Mouse (Mus musculus) forebrain, embryonic 11.5 days (tissue): ENCODE measurements at regions not wholly inside any gene's neighbourhood (a gene's known extent, or its start where the extent isn't known, plus 50 kb on each side); places are given as distances from the start of the nearest gene placed in this dataset.

Source experiments
- ATAC-seq: fragments of 200-750 bp; cut with Nextera tagmentation; replicated peaks from 2 replicates; pipeline ENCODE4 v1.8.0; 2017; ENCODE audit warnings: moderate TSS enrichment; ENCODE audit not compliant: low FRiP score
- DNase-seq: peaks from one replicate; pipeline ENCODE4 v3.0.0-alpha.2; 2017; ENCODE audit warnings: low spot score
- H3K27ac ChIP-seq: fragments of 300-500 bp; sonication (generic); 2 replicates; pipeline ENCODE4 v1.5.1; 2014; ENCODE audit warnings: low read depth, low read length
- H3K27me3 ChIP-seq: fragments of 300-500 bp; sonication (generic); 2 replicates; pipeline ENCODE4 v1.6.1; 2014; ENCODE audit warnings: mild to moderate bottlenecking, low read length, mixed read lengths; ENCODE audit not compliant: control insufficient read depth, insufficient read depth
- H3K36me3 ChIP-seq: fragments of 300-500 bp; sonication (generic); 2 replicates; pipeline ENCODE4 v1.6.1; 2014; ENCODE audit warnings: mild to moderate bottlenecking, low read length, moderate library complexity, mixed read lengths; ENCODE audit not compliant: control insufficient read depth, insufficient read depth
- H3K4me1 ChIP-seq: fragments of 300-500 bp; sonication (generic); replicated peaks from 2 replicates; pipeline ENCODE4 v1.6.1; 2014; ENCODE audit warnings: low read length, mixed read lengths; ENCODE audit not compliant: control insufficient read depth, insufficient read depth
- H3K4me2 ChIP-seq: fragments of 300-500 bp; sonication (generic); 2 replicates; pipeline ENCODE4 v1.6.1; 2014; ENCODE audit warnings: low read depth, mild to moderate bottlenecking, low read length, moderate library complexity, mixed read lengths; ENCODE audit not compliant: severe bottlenecking
- H3K4me3 ChIP-seq: fragments of 300-500 bp; sonication (generic); 2 replicates; pipeline ENCODE4 v1.5.1; 2014; ENCODE audit warnings: low read depth, low read length
- H3K9ac ChIP-seq: fragments of 300-500 bp; sonication (generic); 2 replicates; pipeline ENCODE4 v1.6.1; 2014; ENCODE audit warnings: low read length
- H3K9me3 ChIP-seq: fragments of 300-500 bp; sonication (generic); 2 replicates; pipeline ENCODE4 v1.6.1; 2016; ENCODE audit warnings: low read length, mixed read lengths; ENCODE audit not compliant: control insufficient read depth
- WGBS: fragments of 180-500 bp; shearing (Covaris S2); extraction: QIAGEN DNeasy Blood & Tissue Kit; methylation state at CpG from one replicate; pipeline ENCODE4 v1.1.7; 2014; 5-methylcytosine and 5-hydroxymethylcytosine counted together

DNA sequence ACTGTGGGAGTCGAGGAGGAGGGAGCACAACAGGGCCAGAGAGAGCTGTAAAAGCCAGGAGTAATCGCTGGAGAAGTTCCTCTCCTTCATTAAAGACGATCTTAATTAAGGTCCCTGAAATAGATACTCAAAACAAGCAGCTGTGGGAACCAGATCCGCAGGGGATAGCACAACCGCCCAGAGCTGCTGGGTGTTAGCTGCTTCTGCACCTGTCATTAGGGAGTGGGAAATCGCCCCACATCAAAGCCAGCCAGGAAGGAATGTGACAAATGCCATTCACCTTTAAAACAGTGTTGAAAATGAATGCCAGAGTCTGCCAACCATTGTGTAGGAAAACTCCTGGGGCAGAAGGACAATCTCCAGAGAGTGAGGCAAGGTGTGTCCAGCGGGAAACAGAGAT, 112.5 kb downstream of the Cyp26b1 start:
- H3K4me1 ChIP-seq = no peaks in the 10 kb centered on the region
- no peak overlapping the region for H3K4me3 ChIP-seq
- DNase-seq (no peak), ATAC-seq (no peak)
- H3K9ac ChIP-seq = no peak overlapping the region
- H3K27me3 ChIP-seq = no peaks in the 10 kb centered on the region
- no peaks in the 10 kb centered on the region for H3K9me3 ChIP-seq
- 45% methylated on average over 7 of the region's 7 CpGs for WGBS
- H3K36me3 ChIP-seq = no peaks in the 10 kb centered on the region
- H3K27ac ChIP-seq = no peak overlapping the region
- H3K4me2 ChIP-seq = no peak overlapping the region

DNA sequence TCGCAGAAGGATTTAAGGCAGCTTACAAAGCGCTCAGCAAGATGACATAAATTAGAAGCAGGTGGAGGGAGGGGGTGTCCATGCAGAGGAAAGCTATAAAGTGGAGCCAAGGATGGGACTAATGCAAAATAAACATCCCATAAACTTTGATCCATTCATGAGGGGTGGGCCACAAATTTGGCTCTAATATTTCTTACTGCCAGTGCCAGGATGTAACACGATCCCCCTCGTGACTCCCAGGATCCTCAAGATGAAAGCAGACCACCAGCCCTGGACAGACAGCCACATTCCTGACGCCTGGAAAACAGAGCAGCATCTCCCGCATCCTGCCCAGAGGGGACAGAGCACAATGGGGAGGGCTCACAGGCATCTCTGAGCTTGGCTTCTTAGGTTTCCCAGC, 116.6 kb downstream of the Cyp26b1 start:
- Histone ChIP-seq H3K27me3 (no peaks in the 10 kb centered on the region), H3K4me3 (no peak overlapping the region), H3K9me3 (no peaks in the 10 kb centered on the region), H3K9ac (no peak overlapping the region), H3K27ac (no peak overlapping the region), H3K4me1 (no peaks in the 10 kb centered on the region), H3K4me2 (no peak overlapping the region), H3K36me3 (no peaks in the 10 kb centered on the region)
- ATAC-seq (no peak), DNase-seq (no peak)
- 53% methylated on average over 6 of the region's 6 CpGs for WGBS

DNA sequence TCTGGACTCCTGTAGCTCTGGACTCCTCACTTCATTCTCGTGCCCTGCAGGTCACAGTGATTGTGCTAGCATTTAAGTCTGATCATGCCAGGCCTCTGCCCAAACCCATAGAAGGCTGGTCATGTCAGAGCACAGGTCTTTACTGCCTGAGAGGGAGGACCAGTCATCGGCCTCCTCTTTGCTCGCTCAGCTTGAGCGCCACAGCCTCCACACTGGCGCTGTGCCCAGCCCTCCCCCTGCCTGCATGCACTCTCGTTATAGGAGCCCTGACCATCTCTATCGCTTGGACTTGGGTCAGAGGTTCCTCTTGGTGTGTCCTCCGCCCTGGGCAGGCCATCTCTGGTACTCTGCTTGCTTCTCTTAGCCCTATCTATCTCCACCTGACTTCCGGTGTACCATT, 117.2 kb downstream of the Cyp26b1 start:
- no peak for DNase-seq
- no peaks in the 10 kb centered on the region for H3K36me3 ChIP-seq

DNA sequence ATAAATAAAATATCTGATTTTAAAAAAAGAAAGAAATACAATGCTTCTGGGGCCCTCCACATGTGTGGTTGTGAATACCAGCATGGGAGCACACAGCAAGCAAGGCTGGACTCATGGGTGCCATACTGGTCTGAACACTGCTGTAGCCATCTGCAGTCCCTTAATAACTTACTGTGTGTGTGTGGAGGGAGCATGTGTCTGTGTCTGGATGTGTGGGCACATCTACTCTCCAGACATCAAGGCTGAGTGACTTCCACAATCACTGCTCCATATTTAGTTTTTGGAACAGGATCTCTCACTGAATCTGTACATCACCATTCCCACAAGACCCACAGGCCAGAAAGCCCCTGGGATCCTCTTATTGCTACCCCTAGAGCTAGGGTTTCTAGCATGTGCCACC, 118.9 kb downstream of the Cyp26b1 start:
- H3K4me3 ChIP-seq = no peak overlapping the region
- H3K27ac ChIP-seq = no peak overlapping the region
- ATAC-seq = no peak
- H3K36me3 ChIP-seq = no peaks in the 10 kb centered on the region
- H3K27me3 ChIP-seq = no peaks in the 10 kb centered on the region
- H3K9me3 ChIP-seq = no peaks in the 10 kb centered on the region
- no peak overlapping the region for H3K4me2 ChIP-seq
- H3K4me1 ChIP-seq = no peaks in the 10 kb centered on the region
- no peak for DNase-seq
- H3K9ac ChIP-seq = no peak overlapping the region

More for the DNA sequence above, 117.2 kb downstream of the Cyp26b1 start:
- Histone ChIP-seq H3K9ac (no peak overlapping the region), H3K4me2 (no peak overlapping the region), H3K9me3 (no peaks in the 10 kb centered on the region), H3K27ac (no peak overlapping the region), H3K4me1 (no peaks in the 10 kb centered on the region), H3K27me3 (no peaks in the 10 kb centered on the region), H3K4me3 (no peak overlapping the region)
- no peak for ATAC-seq
- 70% methylated on average over 9 of the region's 9 CpGs for WGBS

DNA sequence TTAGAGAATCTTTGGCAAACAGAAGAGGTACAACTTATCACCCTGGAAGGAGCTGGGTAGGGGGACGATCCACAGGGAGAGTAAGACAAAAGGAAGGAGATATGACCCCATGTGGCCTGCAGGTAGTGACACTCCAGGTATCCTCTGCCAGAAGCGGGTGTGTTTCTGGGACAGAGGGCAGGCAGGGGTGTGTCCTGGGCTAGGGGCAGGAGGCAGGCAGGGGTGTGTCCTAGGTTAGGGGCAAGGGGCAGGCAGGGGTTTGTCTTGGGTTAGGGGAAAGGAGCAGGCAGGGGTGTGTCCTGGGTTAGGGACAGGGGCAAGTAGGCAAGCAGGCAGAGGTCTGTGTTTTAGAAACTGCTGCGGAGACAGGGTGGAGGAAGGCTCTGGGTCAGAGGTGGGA, 120.5 kb downstream of the Cyp26b1 start:
- no peak overlapping the region for H3K9ac ChIP-seq
- no peaks in the 10 kb centered on the region for H3K4me1 ChIP-seq
- 68% methylated on average over 3 of the region's 3 CpGs for WGBS
- H3K36me3 ChIP-seq = no peaks in the 10 kb centered on the region
- H3K4me2 ChIP-seq = no peak overlapping the region
- no peaks in the 10 kb centered on the region for H3K27me3 ChIP-seq
- no peak overlapping the region for H3K27ac ChIP-seq
- no peaks in the 10 kb centered on the region for H3K9me3 ChIP-seq
- H3K4me3 ChIP-seq = no peak overlapping the region
- ATAC-seq (no peak), DNase-seq (no peak)

DNA sequence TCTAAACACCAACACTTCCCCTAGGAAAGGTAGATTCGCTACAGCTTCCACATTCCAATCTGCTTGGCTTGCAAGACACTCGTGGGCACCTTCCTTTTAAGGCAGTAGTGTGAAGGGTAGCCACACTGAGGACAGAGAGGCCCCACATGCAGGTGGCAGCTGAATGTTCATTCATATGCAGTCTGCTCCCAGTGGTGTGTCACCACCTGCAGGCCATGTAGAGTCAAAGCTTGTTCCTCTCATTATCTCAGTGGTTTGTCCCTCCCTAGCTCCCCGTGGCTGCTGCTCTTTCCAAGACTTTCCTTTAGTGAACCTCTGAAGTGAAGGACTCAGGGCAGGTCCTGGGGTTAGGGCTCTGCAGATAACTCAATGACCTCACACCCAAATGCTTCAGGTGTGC, 121.4 kb downstream of the Cyp26b1 start:
- ATAC-seq (no peak), DNase-seq (no peak)
- Histone ChIP-seq H3K9ac (no peak overlapping the region), H3K4me2 (no peak overlapping the region), H3K9me3 (no peaks in the 10 kb centered on the region), H3K27ac (no peak overlapping the region), H3K4me1 (no peaks in the 10 kb centered on the region), H3K4me3 (no peak overlapping the region), H3K27me3 (no peaks in the 10 kb centered on the region), H3K36me3 (no peaks in the 10 kb centered on the region)
- 27% methylated on average over 3 of the region's 3 CpGs for WGBS

DNA sequence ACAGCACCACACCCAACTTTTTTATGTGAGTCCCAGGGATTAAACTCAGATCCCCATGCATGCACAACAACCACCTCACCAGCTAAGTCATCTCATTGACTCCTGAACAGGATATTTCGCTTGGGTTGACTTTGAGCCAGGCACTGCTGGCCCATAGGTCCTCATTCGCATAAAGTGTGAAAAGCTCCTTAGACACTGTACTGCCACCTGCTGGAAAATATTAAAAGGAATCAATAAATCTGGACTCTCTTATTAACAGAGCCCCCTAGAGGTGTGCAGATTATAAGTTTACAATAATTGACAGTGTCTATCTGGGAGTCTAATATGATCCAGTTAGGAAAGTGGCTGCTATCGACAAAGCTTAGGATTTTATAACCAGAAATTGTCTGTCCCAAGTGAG, 126.4 kb downstream of the Cyp26b1 start:
- 92% methylated on average over 3 of the region's 3 CpGs for WGBS
- H3K36me3 ChIP-seq = no peaks in the 10 kb centered on the region
- DNase-seq = no peak
- no peak overlapping the region for H3K4me2 ChIP-seq
- no peak overlapping the region for H3K4me3 ChIP-seq
- no peaks in the 10 kb centered on the region for H3K4me1 ChIP-seq
- no peak overlapping the region for H3K9ac ChIP-seq
- no peaks in the 10 kb centered on the region for H3K9me3 ChIP-seq
- no peak for ATAC-seq
- no peaks in the 10 kb centered on the region for H3K27me3 ChIP-seq
- no peak overlapping the region for H3K27ac ChIP-seq

DNA sequence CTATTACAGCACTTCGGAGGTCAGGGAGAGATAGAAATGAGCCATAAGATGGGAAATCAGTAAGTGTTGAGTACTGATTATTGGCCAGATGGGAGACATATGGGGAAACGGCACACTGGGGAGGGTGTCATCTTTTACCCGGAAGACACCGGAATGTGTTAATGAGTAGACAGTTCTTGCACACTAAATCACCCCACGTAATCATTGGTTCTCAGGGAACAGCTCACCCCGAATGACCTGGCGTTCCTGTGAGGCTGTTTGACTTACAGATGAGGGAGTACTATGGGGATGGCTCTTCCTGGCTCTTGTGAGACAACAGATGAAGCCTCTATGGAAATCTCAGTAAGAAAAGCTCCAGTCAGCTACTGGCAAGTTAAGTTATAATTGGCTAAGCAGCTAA, 127.5 kb downstream of the Cyp26b1 start:
- DNase-seq = no peak
- WGBS = 88% methylated on average over 7 of the region's 7 CpGs
- no peak overlapping the region for H3K4me2 ChIP-seq

DNA sequence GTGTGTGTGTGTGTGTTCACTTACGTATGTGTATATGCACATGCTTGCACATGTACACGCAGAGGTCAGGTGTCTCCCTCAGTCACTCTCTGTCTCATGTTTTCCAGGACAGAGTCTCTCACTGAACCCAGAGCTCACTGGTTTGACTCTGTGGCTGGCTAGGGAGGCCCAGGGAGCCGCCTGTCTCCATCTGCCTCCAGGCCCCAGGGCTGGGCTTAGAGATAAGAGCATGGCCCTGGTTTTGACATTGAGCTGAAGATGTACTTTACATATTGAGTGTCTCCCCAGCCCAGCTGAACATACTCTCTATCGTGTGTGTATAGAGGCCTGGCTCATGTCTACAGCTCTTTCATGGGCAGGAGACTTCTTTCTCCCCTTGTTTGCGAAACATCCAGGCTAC, 128.1 kb downstream of the Cyp26b1 start:
- Histone ChIP-seq H3K36me3 (no peaks in the 10 kb centered on the region), H3K4me3 (no peak overlapping the region), H3K9ac (no peak overlapping the region), H3K4me2 (no peak overlapping the region), H3K9me3 (no peaks in the 10 kb centered on the region), H3K27ac (no peak overlapping the region), H3K27me3 (no peaks in the 10 kb centered on the region), H3K4me1 (no peaks in the 10 kb centered on the region)
- ATAC-seq (no peak), DNase-seq (no peak)
- WGBS = 87% methylated on average over 5 of the region's 5 CpGs

More for the DNA sequence above, 127.5 kb downstream of the Cyp26b1 start:
- Histone ChIP-seq H3K27ac (no peak overlapping the region), H3K4me1 (no peaks in the 10 kb centered on the region), H3K27me3 (no peaks in the 10 kb centered on the region), H3K9me3 (no peaks in the 10 kb centered on the region), H3K4me3 (no peak overlapping the region), H3K36me3 (no peaks in the 10 kb centered on the region), H3K9ac (no peak overlapping the region)
- ATAC-seq = no peak
